Mouse (Mus musculus) megakaryocyte, embryonic 14.5 days (primary cell): Measurements from ENCODE around the gene Glt6d1. TPM values are rescaled to one million over a fixed set of nuclear protein-coding genes. Genes with fewer than 3 reads are reported as not detected.

Source experiments
- H3K27me3 ChIP-seq: replicated peaks from 2 replicates; pipeline ENCODE3; 2012; ENCODE audit warnings: inconsistent platforms
- H3K36me3 ChIP-seq: replicated peaks from 2 replicates; pipeline ENCODE3; 2012; ENCODE audit warnings: low read length, inconsistent platforms, mixed read lengths
- H3K4me1 ChIP-seq: 2 replicates; pipeline ENCODE4 v1.6.1; 2012; ENCODE audit warnings: inconsistent platforms
- H3K4me3 ChIP-seq: replicated peaks from 2 replicates; pipeline ENCODE3; 2012; ENCODE audit warnings: moderate library complexity, mild to moderate bottlenecking, inconsistent platforms
- H3K9me3 ChIP-seq: 2 replicates; pipeline ENCODE4 v1.6.1; 2012; ENCODE audit warnings: inconsistent platforms
- FLI1 ChIP-seq: IDR thresholded peaks from 2 replicates; pipeline ENCODE4 v1.6.1; 2012; ENCODE audit warnings: low read length, inconsistent platforms, mixed read lengths
- GATA1 ChIP-seq: IDR thresholded peaks from 3 replicates; pipeline ENCODE4 v1.6.1; 2012; ENCODE audit warnings: mixed read lengths, low read length, inconsistent platforms, borderline replicate concordance
- polyA plus RNA-seq: library from polyadenylated mRNA; stranded (reverse); fragments of >175 nt; gene quantifications from 2 replicates; pipeline ENCODE4 v1.2.3, GENCODE M21; 2012; ENCODE audit warnings: low replicate concordance; ENCODE audit not compliant: insufficient read depth

The Glt6d1 gene
- polyA plus RNA-seq, 1 experiment, result not detected

DNA sequence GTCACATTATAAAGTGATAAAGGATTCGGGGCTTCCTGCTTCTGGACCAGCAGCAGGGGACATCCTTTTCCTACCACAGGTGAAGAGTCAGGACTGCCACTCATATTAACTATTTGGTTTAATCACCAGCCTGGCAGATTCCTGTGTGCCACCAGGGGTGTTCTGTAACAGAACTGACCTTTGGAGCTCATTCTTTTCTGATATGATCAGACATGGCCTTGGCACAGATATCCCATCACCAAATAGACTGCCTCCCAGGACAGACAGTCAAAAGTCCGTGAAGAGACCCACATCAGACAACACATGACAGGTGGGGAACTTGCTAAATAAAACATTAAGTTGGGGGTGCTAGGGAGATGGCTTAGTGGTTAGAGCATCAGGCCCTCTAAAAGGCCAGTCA is 3.9 kb downstream of the Glt6d1 start:
- peaks cover 44% of the 10 kb centered on the region for H3K27me3 ChIP-seq
- TF ChIP-seq GATA1 (no peak), FLI1 (no peak)
- H3K36me3 ChIP-seq, result no peaks in the 10 kb centered on the region
- no peak overlapping the region for H3K4me3 ChIP-seq
- H3K9me3 ChIP-seq, result peaks cover 14% of the 10 kb centered on the region
- H3K4me1 ChIP-seq, result no peaks in the 10 kb centered on the region

DNA sequence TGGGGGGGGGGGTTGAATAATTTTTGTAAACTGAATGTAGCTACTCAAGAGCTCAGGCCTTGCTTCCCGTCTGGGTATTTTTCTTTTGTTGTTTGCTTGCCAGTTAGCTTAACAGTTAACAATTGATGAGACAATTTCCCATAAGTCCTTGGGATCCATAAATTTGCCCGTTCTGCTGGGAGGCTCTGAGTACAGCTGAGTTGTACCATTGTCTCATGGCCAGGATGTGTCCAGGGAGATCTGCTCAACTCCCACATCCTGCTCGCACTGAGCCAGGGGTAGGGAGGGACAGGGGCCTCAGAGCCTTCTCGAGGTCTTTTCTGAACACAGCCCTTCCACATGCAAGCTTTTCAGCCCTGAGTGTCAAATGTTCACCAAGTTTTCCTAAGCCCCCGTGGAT is 17.6 kb downstream of the Glt6d1 start:
- no peak for TF ChIP-seq GATA1
- TF ChIP-seq FLI1, result no peak
- Histone ChIP-seq H3K36me3 (no peaks in the 10 kb centered on the region), H3K27me3 (peaks cover 31% of the 10 kb centered on the region), H3K9me3 (no peaks in the 10 kb centered on the region), H3K4me3 (no peak overlapping the region), H3K4me1 (peaks cover 5% of the 10 kb centered on the region)

DNA sequence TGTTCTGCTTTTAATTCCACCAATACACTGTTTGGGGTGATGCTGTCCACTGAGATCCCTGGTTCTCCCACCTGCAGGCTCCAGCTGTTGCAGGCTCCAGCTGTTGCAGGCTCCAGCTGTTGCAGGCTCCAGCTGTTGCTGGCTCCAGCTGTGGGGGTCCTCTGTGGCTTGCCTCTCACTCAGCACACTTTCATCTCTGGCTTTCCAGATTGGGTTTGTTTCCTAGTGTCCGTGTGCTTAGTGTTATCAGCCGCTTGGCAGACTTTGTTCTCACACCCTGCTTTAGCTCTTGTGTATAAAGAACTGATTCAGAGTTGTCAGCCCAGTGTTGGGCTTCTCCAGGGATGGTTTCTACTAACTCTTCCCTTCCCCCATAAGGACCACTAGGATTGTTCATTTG is 18.0 kb downstream of the Glt6d1 start:
- TF ChIP-seq FLI1 (no peak), GATA1 (no peak)
- no peaks in the 10 kb centered on the region for H3K36me3 ChIP-seq
- H3K4me3 ChIP-seq, result no peak overlapping the region
- H3K27me3 ChIP-seq, result peaks cover 33% of the 10 kb centered on the region
- no peaks in the 10 kb centered on the region for H3K9me3 ChIP-seq
- H3K4me1 ChIP-seq, result peaks cover 5% of the 10 kb centered on the region

- no peaks in the 10 kb centered on the region for H3K36me3 ChIP-seq
- TF ChIP-seq GATA1, result no peak
- no peak for TF ChIP-seq FLI1
- H3K27me3 ChIP-seq, result peaks cover 57% of the 10 kb centered on the region
- peaks cover 5% of the 10 kb centered on the region; the same call in 1 of the 2 replicates for H3K4me1 ChIP-seq
- H3K4me3 ChIP-seq, result no peak overlapping the region
- H3K9me3 ChIP-seq, result peaks cover 5% of the 10 kb centered on the region
These were observed 26.6 kb downstream of the Glt6d1 start for GRCm38 (mm10) chr2:25789092-25789491.

- H3K9me3 ChIP-seq, result peaks cover 5% of the 10 kb centered on the region
- no peaks in the 10 kb centered on the region for H3K36me3 ChIP-seq
- H3K4me1 ChIP-seq, result peaks cover 5% of the 10 kb centered on the region; the same call in 1 of the 2 replicates
- H3K27me3 ChIP-seq, result peaks cover 68% of the 10 kb centered on the region
- TF ChIP-seq FLI1 (no peak), GATA1 (no peak)
- H3K4me3 ChIP-seq, result no peak overlapping the region
These were observed 29.9 kb downstream of the Glt6d1 start for GRCm38 (mm10) chr2:25785573-25786322.

GRCm38 (mm10) chr2:25781957-25782356 is 33.7 kb downstream of the Glt6d1 start, which contains the start of gene Gm13539:
Gene Gm13539 (plus strand): TSS chr2:25782257.
- H3K9me3 ChIP-seq, result no peaks in the 10 kb centered on the region
- H3K4me1 ChIP-seq, result no peaks in the 10 kb centered on the region
- TF ChIP-seq FLI1 (no peak), GATA1 (no peak)
- H3K36me3 ChIP-seq, result no peaks in the 10 kb centered on the region
- H3K27me3 ChIP-seq, result peaks cover 88% of the 10 kb centered on the region
- H3K4me3 ChIP-seq, result no peak within 1 kb of the TSS

- Histone ChIP-seq H3K4me3 (no peak overlapping the region), H3K27me3 (peaks cover 90% of the 10 kb centered on the region), H3K36me3 (no peaks in the 10 kb centered on the region), H3K4me1 (no peaks in the 10 kb centered on the region), H3K9me3 (no peaks in the 10 kb centered on the region)
- no peak for TF ChIP-seq FLI1
These were observed 34.7 kb downstream of the Glt6d1 start for GRCm38 (mm10) chr2:25780921-25781320.

- peaks cover 91% of the 10 kb centered on the region for H3K27me3 ChIP-seq
- no peaks in the 10 kb centered on the region for H3K9me3 ChIP-seq
- H3K4me1 ChIP-seq, result no peaks in the 10 kb centered on the region
- no peak for TF ChIP-seq FLI1
- no peak for TF ChIP-seq GATA1
- H3K36me3 ChIP-seq, result no peaks in the 10 kb centered on the region
- H3K4me3 ChIP-seq, result no peak overlapping the region
These were observed 36.6 kb downstream of the Glt6d1 start for GRCm38 (mm10) chr2:25779076-25779475.

DNA sequence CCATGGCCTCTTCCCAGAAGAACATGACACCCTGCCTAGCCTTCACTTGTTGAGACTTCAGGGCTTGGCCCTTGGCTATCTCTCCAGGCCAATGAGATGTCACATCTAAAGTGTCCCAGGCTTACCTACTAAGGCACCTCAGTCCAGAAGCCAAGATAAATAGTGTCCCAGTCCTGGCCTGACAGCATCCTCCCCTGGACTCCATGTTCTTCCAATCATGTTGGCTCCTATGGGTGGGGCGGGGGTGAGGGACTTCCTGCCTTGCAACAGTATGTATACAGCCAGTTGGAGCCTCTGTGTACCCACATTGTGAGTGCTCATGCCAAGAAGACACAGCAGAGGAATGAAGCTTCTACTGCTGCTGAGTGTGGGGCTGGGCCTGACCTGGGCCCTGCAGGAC is 38.9 kb downstream of the Glt6d1 start, which contains the start of gene Lcn11:
TSS of gene Lcn11 (plus strand) at position 301 of the 400 bp plus-strand sequence.
- H3K36me3 ChIP-seq, result no peaks in the 10 kb centered on the region
- H3K9me3 ChIP-seq, result no peaks in the 10 kb centered on the region
- TF ChIP-seq GATA1 (no peak), FLI1 (no peak)
- H3K27me3 ChIP-seq, result peaks cover 82% of the 10 kb centered on the region
- no peak within 1 kb of the TSS for H3K4me3 ChIP-seq
- H3K4me1 ChIP-seq, result no peaks in the 10 kb centered on the region

- no peak overlapping the region for H3K4me3 ChIP-seq
- peaks cover 83% of the 10 kb centered on the region for H3K27me3 ChIP-seq
- no peaks in the 10 kb centered on the region for H3K36me3 ChIP-seq
- TF ChIP-seq FLI1 (no peak), GATA1 (no peak)
- no peaks in the 10 kb centered on the region for H3K9me3 ChIP-seq
- no peaks in the 10 kb centered on the region for H3K4me1 ChIP-seq
These were observed 39.7 kb downstream of the Glt6d1 start for GRCm38 (mm10) chr2:25775991-25776390.

GRCm38 (mm10) chr2:25774640-25775039 is 41.0 kb downstream of the Glt6d1 start:
- Histone ChIP-seq H3K4me1 (no peaks in the 10 kb centered on the region), H3K27me3 (peaks cover 77% of the 10 kb centered on the region), H3K4me3 (no peak overlapping the region), H3K9me3 (no peaks in the 10 kb centered on the region), H3K36me3 (no peaks in the 10 kb centered on the region)
- no peak for TF ChIP-seq FLI1
- no peak for TF ChIP-seq GATA1
